Mouse (Mus musculus): ENCODE measurements at regions not wholly inside any gene's neighbourhood (a gene's known extent, or its start where the extent isn't known, plus 50 kb on each side); places are given as distances from the start of the nearest gene placed in this dataset.

- TF ChIP-seq EP300 (IDR thresholded peaks at IDR 0.05; ENCODE audit: low read depth) (no peak), CTCF (IDR thresholded peaks at IDR 0.05; ENCODE audit: low read depth) (no peak)
Measured at GRCm38 (mm10) chr8:116269393-116269792, 235.4 kb upstream of the Dynlrb2 start.

All from liver, embryonic 14.5 days (tissue).